In genomic region chr19:57868350-57868749, GRCm38 (mm10) we compare ENCODE assay signal across 22 mouse cellular contexts.
"Had no signal": no experiment of that assay in that cellular context is flagged by ENCODE, and none has a peak within 500 bp of the region (broad histone marks: within the 10 kb centered on the region; RNA-seq: fewer than 3 reads in every experiment).

No protein-coding gene starts in this region.

- H3K4me3 ChIP-seq: intestine, embryonic 15.5 days; layer of hippocampus, adult 2 months; midbrain, embryonic 12.5 days; midbrain, embryonic 15.5 days; neural tube, embryonic 12.5 days; neural tube, embryonic 15.5 days; stomach, embryonic 15.5 days had no signal

- H3K27me3 ChIP-seq: intestine, embryonic 15.5 days; midbrain, embryonic 12.5 days; midbrain, embryonic 15.5 days; neural tube, embryonic 12.5 days; neural tube, embryonic 15.5 days; stomach, embryonic 15.5 days had no signal

- ATAC-seq: intestine, embryonic 15.5 days; liver, postnatal 0 days; midbrain, embryonic 15.5 days had no signal

- H3K9ac ChIP-seq: intestine, embryonic 15.5 days; liver, embryonic 14.5 days; liver, postnatal 0 days; midbrain, embryonic 12.5 days; midbrain, embryonic 15.5 days; neural tube, embryonic 12.5 days; neural tube, embryonic 15.5 days; stomach, embryonic 15.5 days had no signal

- H3K4me2 ChIP-seq: intestine, embryonic 15.5 days; liver, embryonic 11.5 days; midbrain, embryonic 12.5 days; midbrain, embryonic 15.5 days; neural tube, embryonic 12.5 days; neural tube, embryonic 15.5 days; stomach, embryonic 15.5 days had no signal

- H3K36me3 ChIP-seq: intestine, embryonic 15.5 days; midbrain, embryonic 12.5 days; midbrain, embryonic 15.5 days; neural tube, embryonic 12.5 days; neural tube, embryonic 15.5 days; stomach, embryonic 15.5 days had no signal

- DNase-seq: kidney, adult 18-20 months; kidney, adult 9 months; kidney, postnatal 25 days; layer of hippocampus, adult 9-11 months; left cerebral cortex, postnatal 4 days; liver, postnatal 0 days; retina, postnatal 1 day; right cerebral cortex, postnatal 25 days; spleen, adult 18-20 months; thymus, adult 18-20 months; thymus, postnatal 36 days had no signal

- H3K27ac ChIP-seq: intestine, embryonic 15.5 days; kidney, postnatal 0 days; layer of hippocampus, adult 2 months; liver, embryonic 14.5 days; macrophage; midbrain, embryonic 12.5 days; midbrain, embryonic 15.5 days; neural tube, embryonic 12.5 days; neural tube, embryonic 15.5 days; stomach, embryonic 15.5 days had no signal

- H3K9me3 ChIP-seq: intestine, embryonic 15.5 days; midbrain, embryonic 15.5 days; neural tube, embryonic 12.5 days; neural tube, embryonic 15.5 days; stomach, embryonic 15.5 days had no signal
